Mouse (Mus musculus): ENCODE results near the gene Ftl1. TPM values are rescaled to one million over a fixed set of nuclear protein-coding genes. Genes with fewer than 3 reads are reported as not detected.

The Ftl1 gene
- polyA plus RNA-seq, 1 experiment from 2014 or later, result 5,734 TPM

DNA sequence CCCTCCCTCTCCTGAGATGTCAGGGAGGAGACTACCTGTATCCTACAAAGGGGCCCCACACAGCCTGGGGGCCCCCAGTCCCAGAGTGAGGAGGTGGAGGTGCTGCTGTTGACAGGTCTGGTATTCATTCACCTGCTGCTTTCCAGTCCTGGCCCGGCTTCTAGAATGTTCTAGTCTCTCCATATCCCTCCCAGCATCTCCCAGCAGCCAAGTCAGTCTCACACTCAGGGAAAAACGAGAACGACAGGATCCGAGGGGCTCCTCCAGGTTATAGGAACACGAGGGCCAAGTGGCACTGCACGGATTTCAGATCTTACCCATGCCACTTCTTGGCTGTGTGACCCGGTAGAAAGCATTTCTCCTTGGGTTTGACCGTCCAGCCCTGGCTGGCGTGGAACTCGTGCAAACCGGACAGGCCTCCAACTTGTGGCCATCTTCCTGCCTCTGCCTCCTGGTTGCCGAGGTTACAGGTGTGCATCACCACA lies 44.9 kb downstream of the Ftl1 start:
- no peak overlapping the region; the same call in 1 of the 2 replicates for H3K27ac ChIP-seq (replicated peaks)
- peak; percentile 36 for DNase-seq (ENCODE audit: low spot score)
- peaks cover 44% of the 10 kb centered on the region for H3K4me1 ChIP-seq

DNA sequence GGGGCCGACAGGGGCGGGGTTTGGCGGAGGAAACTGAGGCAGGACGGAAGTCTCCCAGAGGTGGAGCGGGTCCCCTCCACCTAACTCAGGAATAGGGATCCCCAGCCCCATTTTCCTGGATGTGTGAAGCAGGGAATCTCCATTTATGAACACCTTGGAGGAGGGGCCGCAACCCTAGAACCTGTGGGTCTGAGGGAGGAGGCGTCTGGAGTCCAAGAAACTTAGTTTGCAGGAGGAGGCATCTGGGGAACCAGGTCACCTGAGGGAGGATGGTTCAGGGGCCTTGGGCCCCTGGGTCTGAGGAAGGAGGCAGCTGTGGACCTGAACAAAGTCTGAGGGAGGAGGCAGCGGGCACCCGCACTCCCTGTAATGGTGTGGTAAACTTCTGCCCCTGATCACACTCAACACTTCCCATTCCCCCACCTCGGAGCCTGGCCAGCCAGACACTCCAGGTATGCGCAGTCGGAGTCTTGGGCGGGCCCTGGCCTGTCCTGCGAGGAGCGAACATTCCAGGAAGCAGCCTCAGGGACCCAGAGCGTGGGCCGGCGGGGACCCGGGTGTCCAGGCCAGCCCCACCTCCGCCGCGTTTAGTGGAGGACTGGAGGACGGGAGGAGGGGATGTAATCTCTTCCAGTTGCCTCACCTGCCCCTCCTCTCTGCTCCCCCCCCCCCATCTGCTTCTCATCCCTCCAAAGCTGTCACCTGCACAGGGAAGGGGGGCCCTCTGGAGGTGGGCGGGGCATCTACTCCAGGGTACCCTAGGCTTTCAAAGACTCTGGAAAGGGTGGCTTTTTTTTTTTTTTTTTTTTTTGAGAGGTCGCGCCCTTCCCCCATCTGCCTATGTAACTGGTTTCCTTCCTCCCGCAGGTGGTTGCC lies 45.6 kb downstream of the Ftl1 start:
- peak; percentile 71 for DNase-seq (ENCODE audit: low spot score)
- WGBS, result 1% methylated on average over 27 of the region's 27 CpGs
- peak overlapping the region; percentile 70 for H3K4me3 ChIP-seq
- peak overlapping the region; percentile 77 for H3K27ac ChIP-seq (replicated peaks)
- peaks cover 100% of the 10 kb centered on the region for H3K27me3 ChIP-seq (replicated peaks; ENCODE audit: low read depth, poor library complexity, severe bottlenecking)
- no peaks in the 10 kb centered on the region for H3K9me3 ChIP-seq
- H3K4me1 ChIP-seq, result peaks cover 42% of the 10 kb centered on the region
- no peaks in the 10 kb centered on the region for H3K36me3 ChIP-seq (replicated peaks)

More for the DNA sequence above, 44.9 kb downstream of the Ftl1 start:
- Histone ChIP-seq H3K36me3 (replicated peaks) (no peaks in the 10 kb centered on the region), H3K9me3 (no peaks in the 10 kb centered on the region), H3K27me3 (replicated peaks; ENCODE audit: low read depth, poor library complexity, severe bottlenecking) (peaks cover 100% of the 10 kb centered on the region), H3K4me3 (peak overlapping the region; percentile 70; the same call in 1 of the 2 replicates)
- 44% methylated on average over 12 of the region's 12 CpGs for WGBS

DNA sequence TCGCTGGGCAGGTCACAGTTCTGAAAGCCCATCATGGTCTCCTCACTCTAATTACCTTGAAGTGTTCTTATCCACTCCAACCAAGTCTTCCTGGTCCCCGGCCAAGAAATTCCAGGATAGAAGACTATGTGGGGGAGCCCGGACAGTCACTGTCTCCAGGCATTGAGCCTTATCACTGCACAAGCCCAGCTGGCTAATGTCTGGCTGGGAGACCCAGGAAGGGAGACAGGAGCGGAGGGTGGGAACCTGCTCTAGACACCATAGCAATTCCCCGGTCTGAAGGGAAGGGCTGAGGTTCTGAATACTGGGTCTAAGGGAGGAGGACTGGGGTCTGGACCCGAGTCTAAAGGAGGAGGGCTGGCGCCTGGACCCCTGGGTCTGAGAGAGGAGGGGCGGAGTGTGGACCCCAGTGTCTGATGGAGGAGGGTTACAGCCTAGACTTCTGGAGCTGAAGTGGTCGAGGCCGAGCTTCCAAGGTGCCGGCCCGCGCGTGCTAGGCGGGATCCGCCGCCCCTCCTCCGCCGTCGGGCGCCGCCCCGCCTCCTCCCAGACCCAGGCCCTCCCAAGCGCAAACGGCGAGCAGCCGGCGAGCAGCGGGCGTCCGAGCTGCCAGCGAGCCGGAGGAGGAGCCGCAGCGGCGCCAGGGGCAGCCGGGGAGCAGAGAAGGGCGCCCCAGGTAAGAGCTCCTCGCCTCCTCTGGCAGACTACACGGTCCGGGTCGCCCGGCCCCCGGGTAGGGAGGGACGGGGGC lies 46.4 kb downstream of the Ftl1 start, which contains the start of gene Ntf5:
Gene Ntf5 (plus strand): TSS at position 583 of the 751 bp plus-strand sequence.
- H3K27ac ChIP-seq (replicated peaks), result peak within 1 kb of the TSS; percentile 77
- DNase-seq (ENCODE audit: low spot score), result peak; percentile 77
- peaks cover 100% of the 10 kb centered on the region for H3K27me3 ChIP-seq (replicated peaks; ENCODE audit: low read depth, poor library complexity, severe bottlenecking)
- H3K4me3 ChIP-seq, result peak within 1 kb of the TSS; percentile 70
- H3K9me3 ChIP-seq, result no peaks in the 10 kb centered on the region
- H3K4me1 ChIP-seq, result peaks cover 38% of the 10 kb centered on the region
- no peaks in the 10 kb centered on the region for H3K36me3 ChIP-seq (replicated peaks)
- 4% methylated on average over 45 of the region's 45 CpGs for WGBS

GRCm38 (mm10) chr7:45412421-45412820 lies 47.3 kb downstream of the Ftl1 start:
- Histone ChIP-seq H3K27me3 (replicated peaks; ENCODE audit: low read depth, poor library complexity, severe bottlenecking) (peaks cover 100% of the 10 kb centered on the region), H3K27ac (replicated peaks) (no peak overlapping the region), H3K36me3 (replicated peaks) (no peaks in the 10 kb centered on the region), H3K4me1 (peaks cover 29% of the 10 kb centered on the region), H3K9me3 (no peaks in the 10 kb centered on the region), H3K4me3 (no peak overlapping the region)
- no peak for DNase-seq (ENCODE audit: low spot score)
- 85% methylated on average over 2 of the region's 2 CpGs for whole genome bisulfite sequencing

DNA sequence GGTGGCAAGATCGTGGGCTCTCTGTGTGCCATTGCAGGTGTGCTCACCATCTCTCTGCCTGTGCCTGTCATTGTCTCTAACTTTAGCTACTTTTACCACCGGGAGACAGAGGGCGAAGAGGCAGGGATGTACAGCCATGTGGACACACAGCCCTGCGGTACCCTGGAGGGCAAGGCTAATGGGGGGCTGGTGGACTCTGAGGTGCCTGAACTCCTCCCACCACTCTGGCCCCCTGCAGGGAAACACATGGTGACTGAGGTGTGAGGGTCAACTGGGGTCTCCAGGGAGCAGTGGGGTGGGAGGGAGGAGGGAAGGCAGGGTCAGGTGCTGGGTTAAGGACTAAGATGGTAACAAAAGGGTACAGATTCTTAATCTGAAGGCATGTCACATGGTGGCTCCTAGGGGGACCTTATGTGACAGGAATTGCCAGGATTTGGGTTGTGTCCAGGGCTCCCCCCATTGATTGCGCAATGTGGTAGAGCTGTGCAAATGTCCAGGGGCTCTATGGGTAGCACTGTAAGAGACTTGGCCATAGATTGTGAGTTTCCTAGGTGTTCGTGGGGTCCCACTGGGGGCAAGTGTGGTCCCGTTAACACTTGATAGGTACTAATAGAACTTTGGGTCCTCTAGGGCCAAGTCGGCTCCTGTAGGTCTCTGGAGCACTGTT lies 50.1 kb downstream of the Ftl1 start:
- H3K9me3 ChIP-seq, result no peaks in the 10 kb centered on the region
- no peak for DNase-seq (ENCODE audit: low spot score)
- H3K4me1 ChIP-seq, result peaks cover 29% of the 10 kb centered on the region
- 88% methylated on average over 8 of the region's 8 CpGs for WGBS
- H3K4me3 ChIP-seq, result no peak overlapping the region
- H3K36me3 ChIP-seq (replicated peaks), result no peaks in the 10 kb centered on the region
- H3K27me3 ChIP-seq (replicated peaks; ENCODE audit: low read depth, poor library complexity, severe bottlenecking), result peaks cover 98% of the 10 kb centered on the region
- no peak overlapping the region for H3K27ac ChIP-seq (replicated peaks)

- Histone ChIP-seq H3K4me1 (peaks cover 22% of the 10 kb centered on the region), H3K27ac (replicated peaks) (no peak overlapping the region), H3K4me3 (no peak overlapping the region), H3K27me3 (replicated peaks; ENCODE audit: low read depth, poor library complexity, severe bottlenecking) (peaks cover 91% of the 10 kb centered on the region), H3K36me3 (replicated peaks) (no peaks in the 10 kb centered on the region), H3K9me3 (no peaks in the 10 kb centered on the region)
- no peak for DNase-seq (ENCODE audit: low spot score)
- 89% methylated on average over 17 of the region's 17 CpGs for WGBS
These were observed 50.7 kb downstream of the Ftl1 start for GRCm38 (mm10) chr7:45408949-45409348.

GRCm38 (mm10) chr7:45408351-45408750 lies 51.3 kb downstream of the Ftl1 start:
- no peak overlapping the region for H3K27ac ChIP-seq (replicated peaks)
- 73% methylated on average over 7 of the region's 7 CpGs for WGBS
- H3K9me3 ChIP-seq, result no peaks in the 10 kb centered on the region
- peaks cover 16% of the 10 kb centered on the region for H3K4me1 ChIP-seq
- no peak for DNase-seq (ENCODE audit: low spot score)
- no peak overlapping the region for H3K4me3 ChIP-seq
- no peaks in the 10 kb centered on the region for H3K36me3 ChIP-seq (replicated peaks)
- H3K27me3 ChIP-seq (replicated peaks; ENCODE audit: low read depth, poor library complexity, severe bottlenecking), result peaks cover 85% of the 10 kb centered on the region

Small RNAs within 50 kb of the gene (microRNA-seq; reads per million reads assigned to microRNA genes)
- gene Gm22133, result 1.8 reads per million

Other genes starting within 250 kb of the Ftl1 start
- gene Dkkl1, start 247.7 kb downstream of the Ftl1 start, polyA plus RNA-seq (2016; fragmentation: Nextera tagmentation; extraction: Ambion mirVana), result 1.2 and 2.0 TPM in 2 replicates
- 394 and 421 TPM in 2 replicates for gene Tead2, start 244.1 kb downstream of the Ftl1 start, polyA plus RNA-seq (2016; fragmentation: Nextera tagmentation; extraction: Ambion mirVana)
- 0.50 and 0.88 TPM in 2 replicates for gene Cd37, start 220.8 kb downstream of the Ftl1 start, polyA plus RNA-seq (2016; fragmentation: Nextera tagmentation; extraction: Ambion mirVana)
- gene Slc6a16, start 218.8 kb downstream of the Ftl1 start, polyA plus RNA-seq (2016; fragmentation: Nextera tagmentation; extraction: Ambion mirVana), result 0.28 and 0.32 TPM in 2 replicates
- gene Slc6a21, start 182.4 kb downstream of the Ftl1 start, polyA plus RNA-seq (2016; fragmentation: Nextera tagmentation; extraction: Ambion mirVana), result not detected in 2 replicates
- 10.6 and 11.3 TPM in 2 replicates for gene Trpm4, start 126.1 kb downstream of the Ftl1 start, polyA plus RNA-seq (2016; fragmentation: Nextera tagmentation; extraction: Ambion mirVana)
- gene Hrc, start 124.6 kb downstream of the Ftl1 start, polyA plus RNA-seq (2016; fragmentation: Nextera tagmentation; extraction: Ambion mirVana), result 0.31 and 0.64 TPM in 2 replicates
- gene Ppfia3, start 92.9 kb downstream of the Ftl1 start, polyA plus RNA-seq (2016; fragmentation: Nextera tagmentation; extraction: Ambion mirVana), result 5.8 and 7.1 TPM in 2 replicates
- 0.24 and 1.2 TPM in 2 replicates for gene Lin7b, start 89.3 kb downstream of the Ftl1 start, polyA plus RNA-seq (2016; fragmentation: Nextera tagmentation; extraction: Ambion mirVana)
- gene Snrnp70, start 64.1 kb downstream of the Ftl1 start, polyA plus RNA-seq (2016; fragmentation: Nextera tagmentation; extraction: Ambion mirVana), result 285 and 287 TPM in 2 replicates
- 0.06 TPM in 1 of 2 replicates, not detected in the other for gene Kcna7, start 54.2 kb downstream of the Ftl1 start, polyA plus RNA-seq (2016; fragmentation: Nextera tagmentation; extraction: Ambion mirVana)
- gene Ntf5, start 46.2 kb downstream of the Ftl1 start, polyA plus RNA-seq (2016; fragmentation: Nextera tagmentation; extraction: Ambion mirVana), result 2.8 TPM in 2 replicates
- gene Lhb, start 39.1 kb downstream of the Ftl1 start, polyA plus RNA-seq (2016; fragmentation: Nextera tagmentation; extraction: Ambion mirVana), result 0.24 and 0.70 TPM in 2 replicates
- gene Gys1, start 25.0 kb downstream of the Ftl1 start, polyA plus RNA-seq (2016; fragmentation: Nextera tagmentation; extraction: Ambion mirVana), result 44.2 and 45.5 TPM in 2 replicates
- gene Ruvbl2, start 21.8 kb downstream of the Ftl1 start, polyA plus RNA-seq (2016; fragmentation: Nextera tagmentation; extraction: Ambion mirVana), result 227 TPM in 2 replicates
- gene Bax, start 7.0 kb upstream of the Ftl1 start, polyA plus RNA-seq (2016; fragmentation: Nextera tagmentation; extraction: Ambion mirVana), result 243 and 247 TPM in 2 replicates
- 0.93 and 1.4 TPM in 2 replicates for gene Tulp2, start 22.0 kb upstream of the Ftl1 start, polyA plus RNA-seq (2016; fragmentation: Nextera tagmentation; extraction: Ambion mirVana)
- not detected in 2 replicates for gene Gm45808, start 26.9 kb upstream of the Ftl1 start, polyA plus RNA-seq (2016; fragmentation: Nextera tagmentation; extraction: Ambion mirVana)
- 5.7 and 7.4 TPM in 2 replicates for gene Dhdh, start 28.9 kb upstream of the Ftl1 start, polyA plus RNA-seq (2016; fragmentation: Nextera tagmentation; extraction: Ambion mirVana)
- 115 and 123 TPM in 2 replicates for gene Nucb1, start 50.5 kb upstream of the Ftl1 start, polyA plus RNA-seq (2016; fragmentation: Nextera tagmentation; extraction: Ambion mirVana)
- 18.6 and 21.6 TPM in 2 replicates for gene Ppp1r15a, start 66.4 kb upstream of the Ftl1 start, polyA plus RNA-seq (2016; fragmentation: Nextera tagmentation; extraction: Ambion mirVana)
- gene Plekha4, start 66.4 kb upstream of the Ftl1 start, polyA plus RNA-seq (2016; fragmentation: Nextera tagmentation; extraction: Ambion mirVana), result 1.9 and 2.3 TPM in 2 replicates
- gene Hsd17b14, start 95.0 kb upstream of the Ftl1 start, polyA plus RNA-seq (2016; fragmentation: Nextera tagmentation; extraction: Ambion mirVana), result 0.87 and 0.92 TPM in 2 replicates
- 51.1 and 51.9 TPM in 2 replicates for gene Bcat2, start 110.3 kb upstream of the Ftl1 start, polyA plus RNA-seq (2016; fragmentation: Nextera tagmentation; extraction: Ambion mirVana)
- not detected in 2 replicates for gene Fgf21, start 155.6 kb upstream of the Ftl1 start, polyA plus RNA-seq (2016; fragmentation: Nextera tagmentation; extraction: Ambion mirVana)
- gene Fut1, start 157.4 kb upstream of the Ftl1 start, polyA plus RNA-seq (2016; fragmentation: Nextera tagmentation; extraction: Ambion mirVana), result 0.07 and 0.44 TPM in 2 replicates
- 0.07 and 0.10 TPM in 2 replicates for gene Izumo1, start 161.9 kb upstream of the Ftl1 start, polyA plus RNA-seq (2016; fragmentation: Nextera tagmentation; extraction: Ambion mirVana)
- gene Rasip1, start 167.6 kb upstream of the Ftl1 start, polyA plus RNA-seq (2016; fragmentation: Nextera tagmentation; extraction: Ambion mirVana), result 6.5 and 6.8 TPM in 2 replicates
- gene Mamstr, start 180.1 kb upstream of the Ftl1 start, polyA plus RNA-seq (2016; fragmentation: Nextera tagmentation; extraction: Ambion mirVana), result 1.3 and 3.1 TPM in 2 replicates
- 0.07 and 0.16 TPM in 2 replicates for gene Fut2, start 206.5 kb upstream of the Ftl1 start, polyA plus RNA-seq (2016; fragmentation: Nextera tagmentation; extraction: Ambion mirVana)
- 0.28 and 0.42 TPM in 2 replicates for gene Ntn5, start 224.1 kb upstream of the Ftl1 start, polyA plus RNA-seq (2016; fragmentation: Nextera tagmentation; extraction: Ambion mirVana)
- 0.55 and 0.64 TPM in 2 replicates for gene Sec1, start 234.5 kb upstream of the Ftl1 start, polyA plus RNA-seq (2016; fragmentation: Nextera tagmentation; extraction: Ambion mirVana)
- gene Car11, start 240.0 kb upstream of the Ftl1 start, polyA plus RNA-seq (2016; fragmentation: Nextera tagmentation; extraction: Ambion mirVana), result 8.5 and 9.1 TPM in 2 replicates
- 3.6 and 4.3 TPM in 2 replicates for gene Dbp, start 245.2 kb upstream of the Ftl1 start, polyA plus RNA-seq (2016; fragmentation: Nextera tagmentation; extraction: Ambion mirVana)

Measured in embryonic facial prominence, embryonic 10.5 days (tissue).